Mouse (Mus musculus) spleen, postnatal 4 days (tissue): ENCODE measurements around the gene Gm3633.
"Not testable (repeated sequence)": the region's sequence is repeated elsewhere in the genome, so short reads cannot be mapped to it uniquely, and the experiment has no call there.

Source experiments
- DNase-seq, 2 experiments: peaks; one replicate each; pipeline ENCODE4 v3.0.0; 2022; ENCODE audit warnings: low spot score in 2 of 2

Gene Gm3633

GRCm38 (mm10) chr14:42641817-42642216, at the start of gene Gm3633:
Gene Gm3633, minus strand, starts transcription at chr14:42641917.
- DNase-seq = not testable (repeated sequence)

DNA sequence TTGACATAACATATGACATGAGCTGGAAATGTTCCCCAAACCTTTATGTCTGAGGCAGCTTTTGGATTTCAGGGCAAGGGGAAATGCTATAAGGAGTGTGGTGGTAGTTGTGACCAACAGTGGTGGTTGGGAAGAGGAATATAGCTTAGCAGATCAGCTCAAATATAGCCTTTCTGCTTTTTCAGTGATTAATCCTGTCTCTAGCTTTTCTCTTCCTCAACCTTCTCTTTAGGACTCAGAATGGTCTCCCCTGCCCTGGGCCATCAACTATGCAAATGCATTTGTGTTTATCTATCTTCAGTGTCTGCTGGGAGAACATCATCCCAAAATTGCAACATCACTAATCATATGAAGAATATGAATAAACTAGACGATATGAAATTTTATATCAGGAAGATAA, 13.9 kb upstream of the Gm3633 start, which contains the start of gene Gm10378:
Gene Gm10378 (plus strand): TSS at position 301 of the 400 bp plus-strand sequence.
- not testable (repeated sequence) for DNase-seq

GRCm38 (mm10) chr14:42599782-42600181, 41.9 kb downstream of the Gm3633 start, which contains the start of gene Gm17124:
Gene Gm17124, minus strand, starts transcription at chr14:42599882.
- DNase-seq = not testable (repeated sequence)
